8 mouse cellular contexts compared by ENCODE assay signal in the genomic region with DNA sequence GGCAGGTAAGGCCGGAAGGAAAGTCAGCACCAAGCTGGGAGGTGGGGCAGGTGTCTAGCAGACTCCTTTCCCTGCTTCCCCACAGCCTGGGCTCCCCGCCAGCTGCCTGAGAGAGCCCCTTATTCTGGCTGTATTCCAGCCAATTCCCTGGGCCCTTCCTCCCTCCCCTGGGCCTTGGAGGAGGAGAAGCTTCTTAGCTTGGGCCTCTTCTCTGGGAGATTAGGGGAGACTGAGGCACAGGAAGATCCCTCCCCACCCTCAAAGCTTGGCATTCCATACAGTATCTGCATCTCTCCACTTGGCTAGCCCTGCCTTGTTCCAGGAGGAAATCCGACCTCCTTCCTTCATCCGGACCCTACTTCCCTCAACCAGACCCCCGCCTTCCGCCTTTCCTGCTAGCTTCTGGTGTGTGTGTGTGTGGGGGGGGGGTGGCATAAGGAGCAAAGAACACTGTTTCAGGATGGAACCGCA. TPM values are rescaled to one million over a fixed set of nuclear protein-coding genes. Genes with fewer than 3 reads are reported as not detected.
A peak's percentile ranks its signal among the peaks of the same experiment; 100 is the strongest.
DNase-seq lines count a peak whose midpoint lies in the region; ATAC-seq and TF ChIP-seq lines count a peak whose summit lies in the region.

No protein-coding gene starts in this region.

- peak overlapping the region; percentile 92 for H3K27ac ChIP-seq in forebrain, embryonic 16.5 days (ENCODE audit: low read length)
- peak overlapping the region; percentile 85 for H3K27ac ChIP-seq in kidney, postnatal 0 days

- TF ChIP-seq POLR2A in brain, embryonic 14.5 days (IDR thresholded peaks at IDR 0.05; ENCODE audit: borderline replicate concordance, extremely low read depth, insufficient read depth, insufficient read length, poor library complexity, severe bottlenecking) = no peak
- peak; percentile 46 for TF ChIP-seq POLR2A in myocyte (IDR thresholded peaks at IDR 0.05; ENCODE audit: insufficient read length, low read depth)

- peak overlapping the region; percentile 58 for H3K4me3 ChIP-seq in forebrain, embryonic 16.5 days (replicated peaks; ENCODE audit: low read length)
- peak overlapping the region; percentile 93 for H3K4me3 ChIP-seq in kidney, postnatal 0 days (replicated peaks; ENCODE audit: low read depth, low read length)
- peak overlapping the region; percentile 72 for H3K4me3 ChIP-seq in myocyte

- intact Hi-C loops in heart, postnatal 25 days (cut with DNase I) = no loop called here

- no peaks in the 10 kb centered on the region for H3K9me3 ChIP-seq in forebrain, embryonic 16.5 days (ENCODE audit: control insufficient read depth, low read length)
- no peaks in the 10 kb centered on the region for H3K9me3 ChIP-seq in kidney, postnatal 0 days (replicated peaks; ENCODE audit: low read length)

- DNase-seq in heart, adult 18-20 months = peak; percentile 49 to 58
- DNase-seq in heart, postnatal 25 days (ENCODE audit: low spot score) = no peak
- peak; percentile 94 for DNase-seq in brain, embryonic 14.5 days (ENCODE audit: low read depth)
- DNase-seq in kidney, postnatal 0 days (ENCODE audit: low spot score) = peak; percentile 73
- DNase-seq in thymus, postnatal 36 days = no peak
- no peak for DNase-seq in gastrocnemius, postnatal 4 days (ENCODE audit: low spot score in 2 of 2)

- no peaks in the 10 kb centered on the region for H3K27me3 ChIP-seq in forebrain, embryonic 16.5 days (replicated peaks; ENCODE audit: control insufficient read depth, insufficient read depth, low read length)
- H3K27me3 ChIP-seq in kidney, postnatal 0 days (ENCODE audit: insufficient read depth, low read length) = no peaks in the 10 kb centered on the region
- peaks cover 10% of the 10 kb centered on the region for H3K27me3 ChIP-seq in myocyte (ENCODE audit: control insufficient read depth, insufficient read depth, insufficient read length)

- H3K36me3 ChIP-seq in forebrain, embryonic 16.5 days (ENCODE audit: control insufficient read depth, insufficient read depth) = peaks cover 13% of the 10 kb centered on the region
- peaks cover 9% of the 10 kb centered on the region; the same call in 1 of the 2 replicates for H3K36me3 ChIP-seq in kidney, postnatal 0 days (ENCODE audit: insufficient read depth, low read length)
- no peaks in the 10 kb centered on the region for H3K36me3 ChIP-seq in myocyte (ENCODE audit: control insufficient read depth, insufficient read depth)

- peak overlapping the region; percentile 66 for H3ac ChIP-seq in myocyte (ENCODE audit: control insufficient read depth, insufficient read length)

- H3K4me1 ChIP-seq in forebrain, embryonic 16.5 days (replicated peaks; ENCODE audit: control insufficient read depth, insufficient read depth, low read length) = peaks cover 41% of the 10 kb centered on the region
- peaks cover 23% of the 10 kb centered on the region for H3K4me1 ChIP-seq in kidney, postnatal 0 days (replicated peaks; ENCODE audit: insufficient read depth, low read length)

- ATAC-seq in forebrain, embryonic 16.5 days = no peak; the same call in 1 of the 2 replicates
- ATAC-seq in kidney, postnatal 0 days (replicated peaks; ENCODE audit: low FRiP score, low read depth) = 0 out of 2 replicates have a peak, but pooled peaks have one; percentile 1

- H3K79me2 ChIP-seq in myocyte (ENCODE audit: control insufficient read depth, insufficient read depth) = no peaks in the 10 kb centered on the region

- WGBS in forebrain, embryonic 16.5 days = 7% methylated on average over 7 of the region's 7 CpGs
- 10% methylated on average over 7 of the region's 7 CpGs for WGBS in kidney, postnatal 0 days

- peak overlapping the region; percentile 100 for H3K9ac ChIP-seq in forebrain, embryonic 16.5 days (replicated peaks; ENCODE audit: low read depth, low read length)
- peak overlapping the region; percentile 94 for H3K9ac ChIP-seq in kidney, postnatal 0 days (ENCODE audit: low read depth, low read length)

- peak overlapping the region; percentile 91 for H3K4me2 ChIP-seq in forebrain, embryonic 16.5 days (ENCODE audit: low read length)
- H3K4me2 ChIP-seq in kidney, postnatal 0 days (ENCODE audit: low read length) = peak overlapping the region; percentile 94
- peak overlapping the region; percentile 77 for H3K4me2 ChIP-seq in myocyte (ENCODE audit: low read depth)

- no peak for TF ChIP-seq CTCF in brain, embryonic 14.5 days (IDR thresholded peaks at IDR 0.05; ENCODE audit: borderline replicate concordance, extremely low read depth, insufficient read depth, insufficient read length)
- TF ChIP-seq CTCF in kidney, postnatal 0 days (IDR thresholded peaks at IDR 0.05; ENCODE audit: low read depth) = no peak

TF ChIP-seq in myocyte, 11 proteins besides CTCF, POLR2A, EP300 and RAD21:
- TF ChIP-seq E2F4 (IDR thresholded peaks at IDR 0.05; ENCODE audit: insufficient read depth) (no peak), MYOD1 (IDR thresholded peaks at IDR 0.05; ENCODE audit: control insufficient read depth in 1 of 3, insufficient read length in 2 of 3, low read depth in 2 of 3) (peak in 1 of 3 experiments; percentile 20)

RNA-seq across cellular contexts. Expression of gene Fam171a2, which starts 1.6 kb away (rescaled TPM):
- total RNA-seq in heart, adult 18-20 months (2021) = 1 to 10 TPM; 3.4 to 4.8 TPM
- total RNA-seq in heart, postnatal 25 days (2021) = 1 to 10 TPM; 5.8 to 6.5 TPM
- 221 and 276 TPM in 2 replicates for polyA plus RNA-seq in brain, embryonic 14.5 days (2012; rRNA removed)
- 16.1 and 17.8 TPM in 2 replicates for polyA plus RNA-seq in forebrain, embryonic 16.5 days (2015; fragmentation: Nextera tagmentation; extraction: Ambion mirVana)
- 5.9 and 6.4 TPM in 2 replicates for polyA plus RNA-seq in kidney, postnatal 0 days (2015; fragmentation: Nextera tagmentation; extraction: Ambion mirVana)
- polyA plus RNA-seq in myocyte (2012; fragmentation: generic; extraction: Trizol) = 162 TPM
- 10 to 100 TPM; 27.4 to 43.6 TPM for total RNA-seq in gastrocnemius, postnatal 4 days (2021)

RNA-seq across cellular contexts. Expression of gene Grn, which starts 15.8 kb away (rescaled TPM):
- 10 to 100 TPM; 82.0 to 98.0 TPM for total RNA-seq in heart, adult 18-20 months (2021)
- 100 to 1,000 TPM; 101 to 104 TPM for total RNA-seq in heart, postnatal 25 days (2021)
- 33.2 and 53.0 TPM in 2 replicates for polyA plus RNA-seq in brain, embryonic 14.5 days (2012; rRNA removed)
- polyA plus RNA-seq in forebrain, embryonic 16.5 days (2015; fragmentation: Nextera tagmentation; extraction: Ambion mirVana) = 68.0 and 72.8 TPM in 2 replicates
- polyA plus RNA-seq in kidney, postnatal 0 days (2015; fragmentation: Nextera tagmentation; extraction: Ambion mirVana) = 191 and 209 TPM in 2 replicates
- 174 TPM for polyA plus RNA-seq in myocyte (2012; fragmentation: generic; extraction: Trizol)
- 100 to 1,000 TPM; 129 to 130 TPM for total RNA-seq in gastrocnemius, postnatal 4 days (2021)

RNA-seq across cellular contexts. Expression of gene Itga2b, which starts 24.0 kb away (rescaled TPM):
- 1 to 10 TPM; 4.1 to 4.4 TPM for total RNA-seq in heart, adult 18-20 months (2021)
- 1 to 10 TPM; 3.5 to 4.5 TPM for total RNA-seq in heart, postnatal 25 days (2021)
- polyA plus RNA-seq in brain, embryonic 14.5 days (2012; rRNA removed) = 4.8 and 5.3 TPM in 2 replicates
- 3.6 and 6.6 TPM in 2 replicates for polyA plus RNA-seq in forebrain, embryonic 16.5 days (2015; fragmentation: Nextera tagmentation; extraction: Ambion mirVana)
- 12.1 and 12.9 TPM in 2 replicates for polyA plus RNA-seq in kidney, postnatal 0 days (2015; fragmentation: Nextera tagmentation; extraction: Ambion mirVana)
- 7.2 TPM for polyA plus RNA-seq in myocyte (2012; fragmentation: generic; extraction: Trizol)
- total RNA-seq in gastrocnemius, postnatal 4 days (2021) = 1 to 10 TPM; 3.2 to 4.7 TPM

RNA-seq across cellular contexts. Expression of gene Slc25a39, which starts 38.2 kb away (rescaled TPM):
- 100 to 1,000 TPM; 187 to 194 TPM for total RNA-seq in heart, adult 18-20 months (2021)
- 100 to 1,000 TPM; 163 to 175 TPM for total RNA-seq in heart, postnatal 25 days (2021)
- polyA plus RNA-seq in brain, embryonic 14.5 days (2012; rRNA removed) = 122 and 129 TPM in 2 replicates
- polyA plus RNA-seq in forebrain, embryonic 16.5 days (2015; fragmentation: Nextera tagmentation; extraction: Ambion mirVana) = 134 and 143 TPM in 2 replicates
- 352 and 383 TPM in 2 replicates for polyA plus RNA-seq in kidney, postnatal 0 days (2015; fragmentation: Nextera tagmentation; extraction: Ambion mirVana)
- polyA plus RNA-seq in myocyte (2012; fragmentation: generic; extraction: Trizol) = 274 TPM
- total RNA-seq in gastrocnemius, postnatal 4 days (2021) = 10 to 100 TPM; 54.5 to 66.3 TPM

RNA-seq across cellular contexts. Expression of gene Rundc3a, which starts 52.7 kb away (rescaled TPM):
- under 1 TPM in 1 of 2 experiments, not detected in 1; 0.64 TPM for total RNA-seq in heart, adult 18-20 months (2021)
- not detected for total RNA-seq in heart, postnatal 25 days (2021)
- 292 and 306 TPM in 2 replicates for polyA plus RNA-seq in brain, embryonic 14.5 days (2012; rRNA removed)
- 129 and 156 TPM in 2 replicates for polyA plus RNA-seq in forebrain, embryonic 16.5 days (2015; fragmentation: Nextera tagmentation; extraction: Ambion mirVana)
- 7.0 and 9.2 TPM in 2 replicates for polyA plus RNA-seq in kidney, postnatal 0 days (2015; fragmentation: Nextera tagmentation; extraction: Ambion mirVana)
- polyA plus RNA-seq in myocyte (2012; fragmentation: generic; extraction: Trizol) = 10.3 TPM
- 1 to 10 TPM; 1.3 to 1.4 TPM for total RNA-seq in gastrocnemius, postnatal 4 days (2021)

Comparison
In these comparisons a context has a peak if more than half of its experiments do, and no peak if none do; other contexts are left out.
1. DNase-seq: peak in heart, adult 18-20 months (2 of 2), brain, embryonic 14.5 days (single experiment) and kidney, postnatal 0 days (single experiment); none in heart, postnatal 25 days (single experiment), thymus, postnatal 36 days (0 of 2) and gastrocnemius, postnatal 4 days (0 of 2).
2. Peak in every context shown above with its lines, with median percentiles within 50 percentile points of each other: H3K4me2 ChIP-seq and H3K4me3 ChIP-seq.